Mouse (Mus musculus) adrenal gland, postnatal 25 days (tissue): ENCODE data around the gene Gm17087. TPM values are rescaled to one million over a fixed set of nuclear protein-coding genes. Genes with fewer than 3 reads are reported as not detected.

Experiments
- DNase-seq: peaks from one replicate; pipeline ENCODE4 v3.0.0; 2021; ENCODE audit warnings: mixed read lengths
- long read RNA-seq: library from polyadenylated mRNA; stranded (forward); transcript quantifications from one replicate; pipeline ENCODE4 v2.0.0, GENCODE M21; 2021
- total RNA-seq: library from RNA; stranded (reverse); gene quantifications from 2 replicates; pipeline ENCODE4 v1.2.3, GENCODE M21; 2021

The Gm17087 gene
- not detected in 2 replicates for total RNA-seq
- long read RNA-seq = 0 reads

GRCm38 (mm10) chr17:8566850-8567249 is at the start of gene Gm17087:
Gm17087 (minus strand) TSS chr17:8566950.
- no peak for DNase-seq

GRCm38 (mm10) chr17:8613882-8614551 is 47.3 kb upstream of the Gm17087 start:
- DNase-seq = peak; percentile 78

- no peak for DNase-seq
Observed at GRCm38 (mm10) chr17:8611916-8612315, 45.2 kb upstream of the Gm17087 start.

GRCm38 (mm10) chr17:8606695-8607094 is 39.9 kb upstream of the Gm17087 start:
- no peak for DNase-seq

- DNase-seq = no peak
Observed at GRCm38 (mm10) chr17:8605921-8606320, 39.2 kb upstream of the Gm17087 start.

- no peak for DNase-seq
Observed at GRCm38 (mm10) chr17:8602976-8603375, 36.2 kb upstream of the Gm17087 start.

GRCm38 (mm10) chr17:8597790-8598189 is 31.0 kb upstream of the Gm17087 start:
- peak; percentile 58 for DNase-seq

GRCm38 (mm10) chr17:8592427-8593277 is 25.9 kb upstream of the Gm17087 start:
- peak; percentile 74 for DNase-seq

- no peak for DNase-seq
Observed at GRCm38 (mm10) chr17:8581579-8581978, 14.8 kb upstream of the Gm17087 start.

- DNase-seq = no peak
Observed at GRCm38 (mm10) chr17:8580360-8580759, 13.6 kb upstream of the Gm17087 start.

- no peak for DNase-seq
Observed at GRCm38 (mm10) chr17:8573542-8574260, 7.0 kb upstream of the Gm17087 start.

- DNase-seq = no peak
Observed at GRCm38 (mm10) chr17:8562886-8563280, 3.9 kb downstream of the Gm17087 start.

- DNase-seq = peak; percentile 43
Observed at GRCm38 (mm10) chr17:8562101-8562885, 4.5 kb downstream of the Gm17087 start.

- DNase-seq = no peak
Observed at GRCm38 (mm10) chr17:8557926-8558325, 8.8 kb downstream of the Gm17087 start.

- no peak for DNase-seq
Observed at GRCm38 (mm10) chr17:8556223-8556622, 10.5 kb downstream of the Gm17087 start.

GRCm38 (mm10) chr17:8555785-8556184 is 11.0 kb downstream of the Gm17087 start:
- DNase-seq = no peak

GRCm38 (mm10) chr17:8554219-8554618 is 12.5 kb downstream of the Gm17087 start:
- DNase-seq = no peak

GRCm38 (mm10) chr17:8553601-8554000 is 13.1 kb downstream of the Gm17087 start:
- no peak for DNase-seq

- peak; percentile 30 for DNase-seq
Observed at GRCm38 (mm10) chr17:8552346-8553035, 14.3 kb downstream of the Gm17087 start.

- no peak for DNase-seq
Observed at GRCm38 (mm10) chr17:8551641-8552040, 15.1 kb downstream of the Gm17087 start.

GRCm38 (mm10) chr17:8548733-8549132 is 18.0 kb downstream of the Gm17087 start:
- no peak for DNase-seq
